27 mouse cellular contexts compared by ENCODE assay signal in genomic region chr9:69728736-69729135, GRCm38 (mm10). TPM values are rescaled to one million over a fixed set of nuclear protein-coding genes. Genes with fewer than 3 reads are reported as not detected.
DNase-seq lines count a peak whose midpoint lies in the region; TF ChIP-seq lines count a peak whose summit lies in the region.
"Had no signal": no experiment of that assay in that cellular context is flagged by ENCODE, and none has a peak within 500 bp of the region (broad histone marks: within the 10 kb centered on the region; RNA-seq: fewer than 3 reads in every experiment).

No protein-coding gene starts in this region.

- peak overlapping the region; percentile 83 for H3K4me3 ChIP-seq in testis, adult 2 months (ENCODE audit: control insufficient read depth, low read depth, low read length)
- H3K4me3 ChIP-seq: embryonic facial prominence, embryonic 10.5 days; embryonic facial prominence, embryonic 13.5 days; erythroblast, embryonic 14.5 days; forebrain, embryonic 12.5 days; forebrain, embryonic 15.5 days; hindbrain, embryonic 12.5 days; hindbrain, embryonic 15.5 days had no signal

- TF ChIP-seq POLR2A in testis, adult 2 months (IDR thresholded peaks at IDR 0.05; ENCODE audit: control insufficient read depth, low read depth, low read length), result no peak

- no peaks in the 10 kb centered on the region for H3K36me3 ChIP-seq in testis, adult 2 months (ENCODE audit: control insufficient read depth, insufficient read depth, low read length)
- H3K36me3 ChIP-seq: embryonic facial prominence, embryonic 10.5 days; embryonic facial prominence, embryonic 13.5 days; forebrain, embryonic 12.5 days; forebrain, embryonic 15.5 days; hindbrain, embryonic 12.5 days; hindbrain, embryonic 15.5 days had no signal

- H3K4me1 ChIP-seq in testis, adult 2 months (ENCODE audit: control insufficient read depth, insufficient read depth, low read length), result no peaks in the 10 kb centered on the region
- H3K4me1 ChIP-seq: embryonic facial prominence, embryonic 10.5 days; embryonic facial prominence, embryonic 13.5 days; forebrain, embryonic 12.5 days; forebrain, embryonic 15.5 days; hindbrain, embryonic 12.5 days; hindbrain, embryonic 15.5 days had no signal

- H3K27ac ChIP-seq in testis, adult 2 months (ENCODE audit: control insufficient read depth, insufficient read depth, low read depth, low read length), result no peak overlapping the region
- H3K27ac ChIP-seq: embryonic facial prominence, embryonic 10.5 days; embryonic facial prominence, embryonic 13.5 days; forebrain, embryonic 12.5 days; forebrain, embryonic 15.5 days; hindbrain, embryonic 12.5 days; hindbrain, embryonic 15.5 days had no signal

- H3K27me3 ChIP-seq in testis, adult 2 months (ENCODE audit: control insufficient read depth, insufficient read depth, low read length), result no peaks in the 10 kb centered on the region
- H3K27me3 ChIP-seq: embryonic facial prominence, embryonic 13.5 days; forebrain, embryonic 15.5 days; hindbrain, embryonic 15.5 days had no signal

- no peak for TF ChIP-seq CTCF in testis, adult 2 months (IDR thresholded peaks at IDR 0.05; ENCODE audit: control insufficient read depth, insufficient read depth, insufficient replicate concordance, low read depth, low read length)

- DNase-seq in testis, postnatal 14 days (ENCODE audit: low spot score), result no peak
- DNase-seq in ZHBTc4 (ENCODE audit: low read depth, low spot score), result peak; percentile 21
- DNase-seq in thymus, postnatal 14 days, result peak; percentile 26
- no peak for DNase-seq in cerebellum, adult 9-10 months
- no peak for DNase-seq in left cerebral cortex, adult 9 months (ENCODE audit: low spot score in 2 of 2)
- DNase-seq: adrenal gland, adult 8-10 months; adrenal gland, postnatal 25 days; cerebellum, adult 11-12 months; cerebellum, postnatal 36 days; embryo, embryonic 11 days; gastrocnemius, postnatal 25 days had no signal

RNA-seq across cellular contexts. Expression of gene Foxb1, which starts 32.0 kb away (rescaled TPM):
- not detected in 2 replicates for polyA plus RNA-seq in testis, adult 2 months (2012; rRNA removed)
- polyA plus RNA-seq: activated CD4-positive, CD25-positive, alpha-beta regulatory T cell, adult 4 months; C2C12; CD4-positive, CD25-positive, alpha-beta regulatory T cell, adult 4 months; cortical plate, adult 2 months; erythroblast, embryonic 14.5 days; gonadal fat pad, adult 2 months; heart, embryonic 11.5 days; heart, embryonic 14.5 days; heart, postnatal 0 days had no signal

Comparison
In these comparisons a context has a peak if more than half of its experiments do, and no peak if none do; other contexts are left out.
1. DNase-seq: peak in ZHBTc4 (single experiment) and thymus, postnatal 14 days (single experiment); none in testis, postnatal 14 days (single experiment), cerebellum, adult 9-10 months (single experiment) and left cerebral cortex, adult 9 months (0 of 2).